Mouse (Mus musculus): ENCODE measurements around the gene Hist1h1d.

Gene Hist1h1d

DNA sequence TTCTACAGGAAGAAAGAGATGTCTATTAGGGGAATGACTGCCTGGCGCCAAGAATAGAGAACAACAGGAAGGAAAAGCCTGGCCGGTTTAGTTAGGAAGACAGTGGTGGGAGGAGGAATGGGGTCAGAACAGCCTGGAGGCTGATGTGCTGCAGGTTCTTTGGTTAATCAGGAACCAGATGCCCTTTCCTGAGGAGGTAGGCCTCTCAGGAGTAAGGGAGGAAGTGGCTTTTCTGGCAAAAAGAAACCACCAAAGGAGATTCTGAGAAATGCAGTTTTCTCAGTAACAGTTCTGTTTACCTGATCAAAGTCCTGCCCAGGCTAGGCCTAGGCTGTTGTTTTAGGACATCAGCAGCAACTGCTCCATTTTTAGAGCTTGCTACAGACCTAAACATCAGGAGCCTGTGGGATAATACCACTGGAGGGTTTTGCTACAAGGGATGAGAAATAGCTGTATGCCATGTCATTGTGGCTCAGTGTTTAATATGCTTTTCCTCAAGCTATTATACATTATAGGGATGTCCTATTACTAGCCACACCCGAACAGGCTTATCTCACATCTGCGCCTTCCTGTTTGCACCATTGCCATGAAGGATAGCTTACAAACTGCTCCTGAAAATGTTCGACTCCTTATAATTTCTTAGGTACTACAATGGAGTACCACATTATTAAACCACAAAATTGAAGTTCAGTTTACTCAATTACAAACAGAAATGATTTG lies 40.1 kb downstream of the Hist1h1d start:
- peak in 1 of 2 experiments; percentile 42 for DNase-seq

DNA sequence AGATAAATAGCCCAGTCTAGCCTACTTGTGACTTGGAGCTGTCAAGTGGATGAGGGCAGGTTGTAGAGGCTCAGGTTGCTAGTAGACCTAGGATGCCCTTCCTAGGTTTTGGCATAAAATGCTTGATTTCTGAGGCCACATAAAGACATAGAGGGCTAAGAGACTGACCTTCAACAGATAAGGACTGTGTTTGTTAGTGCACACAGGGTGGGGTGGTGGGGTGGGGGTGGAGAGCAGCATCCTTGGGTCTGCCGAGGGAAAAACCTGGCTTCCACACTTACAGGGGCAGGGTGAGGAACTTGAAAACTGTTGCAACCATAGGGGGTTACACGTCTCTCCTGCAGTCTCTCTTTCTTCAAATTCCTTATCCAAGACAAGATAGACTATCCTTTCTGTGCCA lies 42.1 kb downstream of the Hist1h1d start:
- DNase-seq: no peak

DNA sequence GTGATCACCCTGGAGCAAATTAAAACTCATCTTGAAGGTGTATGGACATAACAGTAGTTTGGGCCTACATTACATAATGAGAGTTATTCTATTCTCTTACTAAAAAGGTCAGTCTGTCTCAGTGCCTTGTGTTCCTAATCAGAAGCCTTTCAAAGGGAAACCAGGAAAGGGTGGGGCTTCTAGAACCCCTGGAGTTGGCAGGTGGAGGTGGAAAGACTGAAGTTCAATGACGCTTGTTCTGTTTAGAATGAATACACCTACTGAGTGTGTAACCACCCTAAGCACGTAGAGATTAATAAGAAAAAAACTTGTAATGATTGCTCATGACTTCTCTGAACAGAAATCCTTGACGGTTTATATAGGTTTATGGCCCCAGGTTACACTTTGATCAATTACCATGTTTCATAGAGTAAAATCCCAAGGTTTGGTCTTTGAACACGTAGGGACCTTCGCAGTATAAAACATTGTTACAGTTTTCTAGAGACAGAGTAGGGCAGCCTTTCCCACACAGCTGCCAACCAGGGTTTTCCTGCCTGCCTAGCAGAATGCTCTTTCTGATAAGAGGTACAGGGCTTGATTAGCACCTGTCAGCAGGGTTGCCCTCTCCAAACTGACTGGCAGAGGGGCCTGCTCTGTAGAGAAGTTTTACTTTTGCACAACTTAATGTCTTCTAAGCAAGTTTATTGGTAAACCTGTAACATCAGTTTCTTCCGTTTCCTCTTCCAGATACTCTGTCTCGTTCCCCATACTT lies 42.7 kb downstream of the Hist1h1d start:
- no peak for DNase-seq

DNA sequence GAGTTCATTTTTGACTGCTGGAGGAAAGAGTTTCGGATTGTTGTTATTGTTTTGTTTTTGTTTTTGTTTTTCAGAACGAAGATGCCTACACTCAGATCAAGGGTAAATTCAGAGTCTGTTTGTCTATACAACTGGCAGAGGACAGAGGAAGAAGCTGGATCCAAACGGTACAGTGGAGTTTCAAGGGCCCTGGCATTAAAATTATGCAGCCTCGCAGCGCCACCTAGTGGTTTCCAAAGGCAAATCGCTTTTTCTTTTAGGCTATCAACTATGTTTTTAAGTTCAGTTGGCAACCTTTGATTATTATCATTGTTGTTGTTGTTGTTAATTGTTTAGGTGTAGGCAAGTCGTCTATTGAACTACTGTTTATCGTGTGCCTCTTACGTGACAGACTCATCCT lies 44.9 kb downstream of the Hist1h1d start:
- DNase-seq: peak; percentile 75 to 81

DNA sequence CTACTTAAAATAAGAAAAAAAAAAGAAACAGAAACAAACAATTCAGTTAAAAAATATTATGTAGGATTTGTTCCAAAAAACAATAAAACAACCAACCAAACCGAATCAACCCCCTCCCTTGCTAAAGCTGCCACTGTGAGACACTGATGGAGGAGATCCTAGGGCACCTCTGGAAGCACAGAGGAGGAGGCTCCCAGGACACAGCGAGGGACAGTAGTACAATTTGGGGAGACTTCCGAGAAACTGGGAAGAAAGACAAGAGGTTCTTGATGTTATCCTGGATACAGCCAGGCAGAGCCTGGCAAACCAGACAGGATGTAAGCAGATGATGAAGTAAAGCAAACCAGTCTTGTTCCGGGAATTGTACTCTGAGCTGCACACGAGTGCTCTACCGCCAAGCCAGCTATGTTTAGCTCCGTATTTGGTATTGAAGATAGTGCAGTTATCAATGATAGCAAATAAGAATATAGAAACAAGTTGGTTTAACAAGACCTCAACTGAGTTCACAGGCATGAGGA lies 50.2 kb downstream of the Hist1h1d start:
- peak; percentile 35 to 61 for DNase-seq

DNA sequence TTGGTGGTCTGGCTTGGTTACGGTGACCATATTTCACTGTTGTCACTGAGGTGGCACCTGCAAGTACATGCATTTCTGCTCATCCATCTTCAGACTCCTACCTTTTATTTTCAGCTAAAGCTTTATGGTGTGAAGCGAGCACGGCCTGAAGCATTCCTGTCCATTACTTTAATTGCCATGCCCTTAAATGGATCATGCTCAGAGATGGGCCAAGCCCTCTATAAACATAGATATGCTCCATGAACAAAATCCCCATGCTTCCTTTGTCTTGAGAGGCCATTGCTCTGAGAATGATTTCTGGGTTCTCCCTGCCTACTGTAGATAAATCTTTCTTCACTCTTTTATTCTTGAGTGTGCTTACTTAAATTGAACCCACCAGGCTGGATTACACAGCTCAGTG lies 51.4 kb downstream of the Hist1h1d start:
- DNase-seq: no peak

DNA sequence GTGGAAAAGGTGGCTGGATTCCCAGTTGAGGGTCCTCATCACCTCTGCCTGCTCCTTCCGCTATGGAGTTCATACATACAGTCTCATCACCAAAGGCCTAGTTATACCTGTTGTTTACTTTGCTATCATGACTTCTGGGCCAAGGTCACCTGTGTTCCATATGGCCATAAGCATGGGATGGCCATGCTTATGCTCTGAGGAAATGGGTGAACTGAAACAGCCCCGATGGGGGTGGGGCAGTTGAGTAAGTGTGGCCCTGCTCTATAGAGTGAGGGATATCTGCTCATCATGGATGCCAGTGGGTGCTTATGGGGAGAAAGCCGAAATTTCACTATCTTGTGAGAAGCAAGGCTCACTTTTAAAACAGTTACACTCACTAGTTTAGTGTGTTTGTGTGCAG lies 52.0 kb downstream of the Hist1h1d start:
- no peak for DNase-seq

DNA sequence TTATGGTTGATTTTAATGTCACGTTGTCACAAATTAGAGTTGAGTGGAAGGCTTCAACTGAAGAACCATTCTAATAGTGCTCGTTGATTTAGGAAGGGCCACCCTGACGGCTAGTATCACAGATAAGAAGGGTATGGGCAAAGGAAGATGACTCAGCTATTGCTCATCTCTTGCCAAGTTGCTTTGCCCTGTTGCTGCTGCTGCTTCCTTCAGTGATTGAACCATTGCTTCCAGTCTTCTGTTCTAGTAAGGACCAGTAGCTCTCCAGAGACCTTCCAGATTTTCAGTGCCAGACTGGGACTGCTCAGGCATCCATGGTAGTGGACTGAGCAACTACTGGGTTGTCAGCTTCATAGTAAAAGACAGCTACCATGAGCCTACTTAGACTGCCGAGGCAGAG lies 56.1 kb downstream of the Hist1h1d start:
- DNase-seq: no peak

DNA sequence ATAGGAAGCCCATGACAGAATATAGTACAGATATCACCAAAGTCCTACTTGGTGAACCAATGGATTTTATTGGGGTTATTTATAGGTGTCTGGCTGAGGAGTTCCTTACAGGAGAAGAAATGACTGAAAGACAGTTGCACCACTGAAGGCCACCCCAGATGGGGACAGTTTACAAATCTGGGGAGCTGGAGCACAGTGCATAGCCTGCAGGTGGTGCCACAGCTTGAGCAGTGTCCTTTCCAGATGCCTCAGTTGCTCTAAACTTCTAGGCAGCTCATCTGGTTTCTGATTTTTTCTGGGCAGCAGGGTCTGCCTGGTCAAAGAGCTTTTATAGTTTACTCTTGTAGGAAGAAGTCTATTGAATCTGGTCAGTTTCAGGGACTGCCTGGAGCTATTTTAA lies 56.8 kb downstream of the Hist1h1d start:
- no peak for DNase-seq

Measured in lung, adult 18-20 months (tissue).